Mouse (Mus musculus) megakaryocyte, embryonic 14.5 days (primary cell): ENCODE results near the gene Syne1.

Source experiments
- FLI1 ChIP-seq: IDR thresholded peaks from 2 replicates; pipeline ENCODE4 v1.6.1; 2012; ENCODE audit warnings: low read length, inconsistent platforms, mixed read lengths
- GATA1 ChIP-seq: IDR thresholded peaks from 3 replicates; pipeline ENCODE4 v1.6.1; 2012; ENCODE audit warnings: mixed read lengths, low read length, inconsistent platforms, borderline replicate concordance

GRCm38 (mm10) chr10:4974246-4974645 lies 577.0 kb downstream of the Syne1 start:
- TF ChIP-seq GATA1, result no peak
- no peak for TF ChIP-seq FLI1
